Mouse (Mus musculus): ENCODE results near the gene Macrod2. TPM values are rescaled to one million over a fixed set of nuclear protein-coding genes. Genes with fewer than 3 reads are reported as not detected.

Gene Macrod2
- polyA plus RNA-seq, 1 experiment from 2014 or later, result 25.7 TPM

DNA sequence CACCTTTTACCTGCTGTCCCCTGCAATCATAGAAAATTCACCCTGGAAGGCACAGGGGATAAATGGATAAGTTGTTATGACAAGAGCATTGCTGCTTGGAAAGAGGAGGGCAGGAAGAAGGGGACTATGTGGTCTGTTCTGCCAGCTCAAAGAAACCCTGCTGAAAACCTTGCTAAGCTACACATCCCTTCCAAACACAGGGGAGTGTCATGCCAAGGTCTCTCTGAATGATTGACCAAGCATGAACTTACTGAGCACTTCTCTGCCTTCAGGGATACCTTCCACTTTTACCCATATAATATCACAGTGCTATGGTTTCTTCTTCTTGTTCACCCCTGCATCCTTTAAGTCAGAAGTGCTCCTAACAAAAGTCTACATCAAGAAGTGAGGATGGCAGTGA lies 1502.8 kb downstream of the Macrod2 start:
- no peak for TF ChIP-seq CTCF (IDR thresholded peaks at IDR 0.05; ENCODE audit: low read depth)
- no peak overlapping the region for H3K4me3 ChIP-seq (ENCODE audit: low read depth, low read length)
- H3K9ac ChIP-seq (ENCODE audit: low read depth, low read length), result no peak overlapping the region
- H3K27ac ChIP-seq (ENCODE audit: low read depth, low read length), result no peak overlapping the region
- H3K27me3 ChIP-seq (replicated peaks; ENCODE audit: control insufficient read depth, insufficient read depth, low read length), result no peaks in the 10 kb centered on the region
- no peaks in the 10 kb centered on the region for H3K36me3 ChIP-seq (ENCODE audit: control insufficient read depth, insufficient read depth)
- H3K4me1 ChIP-seq (replicated peaks; ENCODE audit: control insufficient read depth, insufficient read depth, low read length), result no peaks in the 10 kb centered on the region
- no peak for ATAC-seq
- H3K9me3 ChIP-seq (ENCODE audit: control insufficient read depth), result no peaks in the 10 kb centered on the region
- H3K4me2 ChIP-seq (replicated peaks; ENCODE audit: low read depth), result no peak overlapping the region

GRCm38 (mm10) chr2:141911831-141912447 lies 1516.8 kb downstream of the Macrod2 start:
- H3K9ac ChIP-seq (ENCODE audit: low read depth, low read length), result no peak overlapping the region
- H3K4me1 ChIP-seq (replicated peaks; ENCODE audit: control insufficient read depth, insufficient read depth, low read length), result no peaks in the 10 kb centered on the region
- H3K27ac ChIP-seq (ENCODE audit: low read depth, low read length), result no peak overlapping the region
- H3K27me3 ChIP-seq (replicated peaks; ENCODE audit: control insufficient read depth, insufficient read depth, low read length), result no peaks in the 10 kb centered on the region
- no peak for TF ChIP-seq CTCF (IDR thresholded peaks at IDR 0.05; ENCODE audit: low read depth)
- no peaks in the 10 kb centered on the region for H3K36me3 ChIP-seq (ENCODE audit: control insufficient read depth, insufficient read depth)
- no peak overlapping the region for H3K4me2 ChIP-seq (replicated peaks; ENCODE audit: low read depth)
- no peaks in the 10 kb centered on the region for H3K9me3 ChIP-seq (ENCODE audit: control insufficient read depth)
- WGBS, result 81% methylated on average over 6 of the region's 6 CpGs
- ATAC-seq, result no peak
- H3K4me3 ChIP-seq (ENCODE audit: low read depth, low read length), result no peak overlapping the region

DNA sequence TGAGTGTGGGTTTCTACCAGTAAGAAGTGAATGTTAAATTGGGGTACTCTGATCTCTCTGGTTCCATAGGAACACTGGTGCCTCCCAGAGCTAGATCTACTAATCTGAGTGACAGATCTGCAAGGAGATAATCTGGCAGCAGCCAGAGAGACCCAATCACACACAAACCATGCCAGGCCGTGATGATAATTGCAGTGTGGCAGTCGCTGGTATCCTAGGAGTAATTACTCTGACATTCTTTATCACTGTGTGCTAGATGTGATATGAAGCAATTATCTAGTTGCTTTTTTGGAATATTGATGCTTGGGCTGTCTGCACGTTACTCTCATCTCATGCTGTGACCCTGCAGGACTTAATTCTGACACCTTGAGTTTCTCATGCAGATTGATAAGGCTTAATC lies 1518.4 kb downstream of the Macrod2 start:
- no peak overlapping the region for H3K27ac ChIP-seq (ENCODE audit: low read depth, low read length)
- H3K27me3 ChIP-seq (replicated peaks; ENCODE audit: control insufficient read depth, insufficient read depth, low read length), result no peaks in the 10 kb centered on the region
- no peak overlapping the region for H3K4me3 ChIP-seq (ENCODE audit: low read depth, low read length)
- no peak for ATAC-seq
- H3K9ac ChIP-seq (ENCODE audit: low read depth, low read length), result no peak overlapping the region
- H3K4me1 ChIP-seq (replicated peaks; ENCODE audit: control insufficient read depth, insufficient read depth, low read length), result no peaks in the 10 kb centered on the region
- H3K9me3 ChIP-seq (ENCODE audit: control insufficient read depth), result no peaks in the 10 kb centered on the region
- H3K36me3 ChIP-seq (ENCODE audit: control insufficient read depth, insufficient read depth), result no peaks in the 10 kb centered on the region
- no peak for TF ChIP-seq CTCF (IDR thresholded peaks at IDR 0.05; ENCODE audit: low read depth)
- no peak overlapping the region for H3K4me2 ChIP-seq (replicated peaks; ENCODE audit: low read depth)
- WGBS, result 35% methylated on average over 3 of the region's 3 CpGs

DNA sequence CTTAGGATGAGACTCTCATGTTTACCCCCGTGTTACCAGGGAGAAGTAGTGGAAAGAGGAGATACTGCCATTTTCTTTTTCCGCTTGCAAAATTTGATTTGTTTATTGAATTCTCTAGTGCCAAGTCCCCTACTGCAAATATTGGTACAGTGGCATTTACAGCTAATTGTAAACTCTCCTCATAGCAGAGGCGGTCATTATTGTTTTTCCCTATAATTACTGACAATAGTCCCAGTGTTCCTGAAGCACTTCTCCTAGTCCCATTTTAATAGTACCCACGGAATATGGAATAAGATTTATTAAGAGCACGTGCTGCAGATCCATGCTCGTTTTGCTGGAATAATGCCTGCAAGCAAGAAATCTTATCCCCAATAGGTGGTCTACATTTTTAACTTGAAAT lies 1518.8 kb downstream of the Macrod2 start:
- TF ChIP-seq CTCF (IDR thresholded peaks at IDR 0.05; ENCODE audit: low read depth), result no peak
- no peak for ATAC-seq
- 67% methylated on average over 6 of the region's 6 CpGs for WGBS
- no peaks in the 10 kb centered on the region for H3K27me3 ChIP-seq (replicated peaks; ENCODE audit: control insufficient read depth, insufficient read depth, low read length)
- no peaks in the 10 kb centered on the region for H3K4me1 ChIP-seq (replicated peaks; ENCODE audit: control insufficient read depth, insufficient read depth, low read length)
- no peak overlapping the region for H3K4me2 ChIP-seq (replicated peaks; ENCODE audit: low read depth)
- no peak overlapping the region for H3K9ac ChIP-seq (ENCODE audit: low read depth, low read length)
- H3K4me3 ChIP-seq (ENCODE audit: low read depth, low read length), result no peak overlapping the region
- no peak overlapping the region for H3K27ac ChIP-seq (ENCODE audit: low read depth, low read length)
- no peaks in the 10 kb centered on the region for H3K9me3 ChIP-seq (ENCODE audit: control insufficient read depth)
- no peaks in the 10 kb centered on the region for H3K36me3 ChIP-seq (ENCODE audit: control insufficient read depth, insufficient read depth)

DNA sequence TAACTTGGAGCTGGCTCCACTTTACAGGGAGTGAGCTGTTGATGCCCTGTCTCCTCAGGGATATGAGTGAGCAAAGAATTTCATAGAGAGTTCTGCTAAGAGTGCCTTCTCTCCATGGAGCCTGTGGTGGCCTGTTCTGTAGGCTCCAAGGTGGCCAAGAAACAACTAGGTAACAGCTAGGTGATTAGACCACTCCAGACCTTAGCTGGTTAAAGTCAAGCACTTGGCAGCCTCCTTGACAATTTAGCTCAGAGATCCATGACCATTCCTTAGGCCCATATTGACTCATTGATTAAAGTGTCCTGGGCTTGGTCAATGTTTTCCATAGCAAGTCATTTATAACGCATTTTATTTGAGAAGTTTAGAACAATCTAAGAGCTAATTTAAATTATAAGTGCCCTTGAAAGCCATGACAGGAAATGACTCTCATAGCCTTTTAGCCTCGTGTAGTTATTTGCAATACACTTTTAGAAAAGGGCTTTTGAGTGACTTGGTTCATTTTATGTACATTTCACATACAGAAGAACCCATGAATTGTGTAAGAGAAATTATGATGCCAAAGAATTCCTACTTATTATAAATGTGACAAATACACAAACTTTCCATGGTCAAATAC lies 1525.4 kb downstream of the Macrod2 start:
- H3K4me3 ChIP-seq (ENCODE audit: low read depth, low read length), result no peak overlapping the region
- H3K9ac ChIP-seq (ENCODE audit: low read depth, low read length), result no peak overlapping the region
- no peaks in the 10 kb centered on the region for H3K9me3 ChIP-seq (ENCODE audit: control insufficient read depth)
- whole genome bisulfite sequencing, result 52% methylated on average over 2 of the region's 2 CpGs
- no peaks in the 10 kb centered on the region for H3K27me3 ChIP-seq (replicated peaks; ENCODE audit: control insufficient read depth, insufficient read depth, low read length)
- H3K4me2 ChIP-seq (replicated peaks; ENCODE audit: low read depth), result no peak overlapping the region
- no peak overlapping the region for H3K27ac ChIP-seq (ENCODE audit: low read depth, low read length)
- no peaks in the 10 kb centered on the region for H3K36me3 ChIP-seq (ENCODE audit: control insufficient read depth, insufficient read depth)
- no peak for ATAC-seq
- no peaks in the 10 kb centered on the region for H3K4me1 ChIP-seq (replicated peaks; ENCODE audit: control insufficient read depth, insufficient read depth, low read length)
- no peak for TF ChIP-seq CTCF (IDR thresholded peaks at IDR 0.05; ENCODE audit: low read depth)

GRCm38 (mm10) chr2:141935130-141935529 lies 1540.0 kb downstream of the Macrod2 start:
- no peak overlapping the region for H3K4me3 ChIP-seq (ENCODE audit: low read depth, low read length)
- 72% methylated on average over 2 of the region's 2 CpGs for WGBS
- no peaks in the 10 kb centered on the region for H3K36me3 ChIP-seq (ENCODE audit: control insufficient read depth, insufficient read depth)

More at GRCm38 (mm10) chr2:141935130-141935529, 1540.0 kb downstream of the Macrod2 start:
- ATAC-seq, result no peak
- Histone ChIP-seq H3K4me2 (replicated peaks; ENCODE audit: low read depth) (no peak overlapping the region), H3K9me3 (ENCODE audit: control insufficient read depth) (no peaks in the 10 kb centered on the region), H3K4me1 (replicated peaks; ENCODE audit: control insufficient read depth, insufficient read depth, low read length) (no peaks in the 10 kb centered on the region), H3K9ac (ENCODE audit: low read depth, low read length) (no peak overlapping the region), H3K27ac (ENCODE audit: low read depth, low read length) (no peak overlapping the region), H3K27me3 (replicated peaks; ENCODE audit: control insufficient read depth, insufficient read depth, low read length) (no peaks in the 10 kb centered on the region)
- no peak for TF ChIP-seq CTCF (IDR thresholded peaks at IDR 0.05; ENCODE audit: low read depth)

All from intestine, postnatal 0 days (tissue).